Mouse (Mus musculus) adipocyte (in vitro differentiated cells): ENCODE measurements at regions not wholly inside any gene's neighbourhood (a gene's known extent, or its start where the extent isn't known, plus 50 kb on each side); places are given as distances from the start of the nearest gene placed in this dataset.

Source experiments
- DNase-seq: peaks from one replicate; pipeline ENCODE4 v3.0.0-alpha.2; 2016; ENCODE audit warnings: low spot score

- DNase-seq = no peak
Observed at GRCm38 (mm10) chr1:57470356-57470755, 63.5 kb upstream of the Tyw5 start.

GRCm38 (mm10) chr1:57472235-57472634 lies 65.3 kb upstream of the Tyw5 start:
- DNase-seq = no peak

- DNase-seq = no peak
Observed at GRCm38 (mm10) chr1:57477725-57478124, 70.8 kb upstream of the Tyw5 start.

- DNase-seq = no peak
Observed at GRCm38 (mm10) chr1:57478151-57478550, 71.2 kb upstream of the Tyw5 start.

- no peak for DNase-seq
Observed at GRCm38 (mm10) chr1:57478800-57479199, 71.9 kb upstream of the Tyw5 start.

- DNase-seq = no peak
Observed at GRCm38 (mm10) chr1:57479566-57479965, 72.7 kb upstream of the Tyw5 start.

GRCm38 (mm10) chr1:57489176-57489575 lies 82.3 kb upstream of the Tyw5 start:
- DNase-seq = no peak

GRCm38 (mm10) chr1:57489588-57489987 lies 82.7 kb upstream of the Tyw5 start:
- no peak for DNase-seq

- no peak for DNase-seq
Observed at GRCm38 (mm10) chr1:57490021-57490420, 83.1 kb upstream of the Tyw5 start.

- no peak for DNase-seq
Observed at GRCm38 (mm10) chr1:57492696-57493095, 85.8 kb upstream of the Tyw5 start.

- no peak for DNase-seq
Observed at GRCm38 (mm10) chr1:57497489-57498037, 90.7 kb upstream of the Tyw5 start.

- no peak for DNase-seq
Observed at GRCm38 (mm10) chr1:57510359-57511120, 103.6 kb upstream of the Tyw5 start.

- DNase-seq = no peak
Observed at GRCm38 (mm10) chr1:57511902-57512301, 105.0 kb upstream of the Tyw5 start.

GRCm38 (mm10) chr1:57512516-57512915 lies 105.6 kb upstream of the Tyw5 start:
- DNase-seq = no peak

- no peak for DNase-seq
Observed at GRCm38 (mm10) chr1:57525965-57526364, 119.1 kb upstream of the Tyw5 start.

GRCm38 (mm10) chr1:57528703-57529102 lies 121.8 kb upstream of the Tyw5 start:
- DNase-seq = no peak

- no peak for DNase-seq
Observed at GRCm38 (mm10) chr1:57529320-57529719, 122.4 kb upstream of the Tyw5 start.

GRCm38 (mm10) chr1:57537369-57537768 lies 130.5 kb upstream of the Tyw5 start:
- no peak for DNase-seq

- DNase-seq = no peak
Observed at GRCm38 (mm10) chr1:57544684-57545083, 137.8 kb upstream of the Tyw5 start.

GRCm38 (mm10) chr1:57545792-57546685 lies 139.1 kb upstream of the Tyw5 start:
- no peak for DNase-seq

GRCm38 (mm10) chr1:57561517-57561916 lies 154.6 kb upstream of the Tyw5 start:
- DNase-seq = no peak

GRCm38 (mm10) chr1:57564676-57565075 lies 157.8 kb upstream of the Tyw5 start:
- no peak for DNase-seq

GRCm38 (mm10) chr1:57572097-57572496 lies 165.2 kb upstream of the Tyw5 start:
- no peak for DNase-seq
